Mouse (Mus musculus): Measurements from ENCODE around the gene Espn. TPM values are rescaled to one million over a fixed set of nuclear protein-coding genes. Genes with fewer than 3 reads are reported as not detected.

The Espn gene
- polyA plus RNA-seq, 1 experiment from 2014 or later: not detected

- H3K4me3 ChIP-seq (ENCODE audit: low read depth, low read length): no peak overlapping the region; the same call in 1 of the 2 replicates
These were observed 32.5 kb downstream of the Espn start for GRCm38 (mm10) chr4:152119396-152120292.

GRCm38 (mm10) chr4:152117538-152117937 lies 34.6 kb downstream of the Espn start:
- Histone ChIP-seq H3K4me2 (ENCODE audit: low read length) (no peak overlapping the region), H3K27me3 (replicated peaks; ENCODE audit: control insufficient read depth, insufficient read depth, low read length) (peaks cover 74% of the 10 kb centered on the region), H3K9ac (ENCODE audit: low read length) (no peak overlapping the region), H3K36me3 (ENCODE audit: control insufficient read depth, insufficient read depth, low read length) (peaks cover 13% of the 10 kb centered on the region; the same call in 1 of the 2 replicates), H3K4me3 (ENCODE audit: low read depth, low read length) (no peak overlapping the region), H3K4me1 (ENCODE audit: control insufficient read depth, insufficient read depth, low read length) (no peaks in the 10 kb centered on the region; the same call in 1 of the 2 replicates), H3K27ac (ENCODE audit: low read depth, low read length) (no peak overlapping the region), H3K9me3 (replicated peaks; ENCODE audit: control insufficient read depth, low read length) (no peaks in the 10 kb centered on the region)
- ATAC-seq (no peak), DNase-seq (ENCODE audit: low spot score) (no peak)
- 73% methylated on average over 9 of the region's 9 CpGs for WGBS

More at GRCm38 (mm10) chr4:152119396-152120292, 32.5 kb downstream of the Espn start:
- 2% methylated on average over 39 of the region's 39 CpGs for WGBS
- DNase-seq (ENCODE audit: low spot score) (peak; percentile 52), ATAC-seq (no peak)
- no peak overlapping the region for H3K27ac ChIP-seq (ENCODE audit: low read depth, low read length)
- H3K36me3 ChIP-seq (ENCODE audit: control insufficient read depth, insufficient read depth, low read length): 0 out of 2 replicates have a peak, but pooled peaks cover 3% of the 10 kb centered on the region
- peak overlapping the region; percentile 21; the same call in 1 of the 2 replicates for H3K9ac ChIP-seq (ENCODE audit: low read length)
- no peaks in the 10 kb centered on the region; the same call in 1 of the 2 replicates for H3K4me1 ChIP-seq (ENCODE audit: control insufficient read depth, insufficient read depth, low read length)
- peaks cover 95% of the 10 kb centered on the region for H3K27me3 ChIP-seq (replicated peaks; ENCODE audit: control insufficient read depth, insufficient read depth, low read length)
- H3K9me3 ChIP-seq (replicated peaks; ENCODE audit: control insufficient read depth, low read length): no peaks in the 10 kb centered on the region
- no peak overlapping the region for H3K4me2 ChIP-seq (ENCODE audit: low read length)

GRCm38 (mm10) chr4:152115921-152116612 lies 36.1 kb downstream of the Espn start, which contains the start of gene Tnfrsf25:
Gene Tnfrsf25, plus strand, starts transcription at chr4:152115934.
- Histone ChIP-seq H3K4me2 (ENCODE audit: low read length) (no peak within 1 kb of the TSS), H3K4me3 (ENCODE audit: low read depth, low read length) (no peak within 1 kb of the TSS), H3K27me3 (replicated peaks; ENCODE audit: control insufficient read depth, insufficient read depth, low read length) (peaks cover 61% of the 10 kb centered on the region), H3K27ac (ENCODE audit: low read depth, low read length) (no peak within 1 kb of the TSS), H3K9ac (ENCODE audit: low read length) (no peak within 1 kb of the TSS), H3K9me3 (replicated peaks; ENCODE audit: control insufficient read depth, low read length) (no peaks in the 10 kb centered on the region), H3K4me1 (ENCODE audit: control insufficient read depth, insufficient read depth, low read length) (no peaks in the 10 kb centered on the region; the same call in 1 of the 2 replicates), H3K36me3 (ENCODE audit: control insufficient read depth, insufficient read depth, low read length) (peaks cover 18% of the 10 kb centered on the region; the same call in 1 of the 2 replicates)
- 2% methylated on average over 29 of the region's 30 CpGs for WGBS
- ATAC-seq (no peak), DNase-seq (ENCODE audit: low spot score) (no peak)

- H3K36me3 ChIP-seq (ENCODE audit: control insufficient read depth, insufficient read depth, low read length): peaks cover 27% of the 10 kb centered on the region; the same call in 1 of the 2 replicates
- WGBS: 63% methylated on average over 16 of the region's 16 CpGs
- DNase-seq (ENCODE audit: low spot score) (no peak), ATAC-seq (no peak)
- H3K9me3 ChIP-seq (replicated peaks; ENCODE audit: control insufficient read depth, low read length): no peaks in the 10 kb centered on the region
- no peak overlapping the region for H3K9ac ChIP-seq (ENCODE audit: low read length)
- no peak overlapping the region for H3K4me3 ChIP-seq (ENCODE audit: low read depth, low read length)
- H3K27ac ChIP-seq (ENCODE audit: low read depth, low read length): no peak overlapping the region
- peaks cover 41% of the 10 kb centered on the region for H3K27me3 ChIP-seq (replicated peaks; ENCODE audit: control insufficient read depth, insufficient read depth, low read length)
- H3K4me2 ChIP-seq (ENCODE audit: low read length): no peak overlapping the region
- no peaks in the 10 kb centered on the region for H3K4me1 ChIP-seq (ENCODE audit: control insufficient read depth, insufficient read depth, low read length)
These were observed 38.1 kb downstream of the Espn start for GRCm38 (mm10) chr4:152114080-152114479.

DNA sequence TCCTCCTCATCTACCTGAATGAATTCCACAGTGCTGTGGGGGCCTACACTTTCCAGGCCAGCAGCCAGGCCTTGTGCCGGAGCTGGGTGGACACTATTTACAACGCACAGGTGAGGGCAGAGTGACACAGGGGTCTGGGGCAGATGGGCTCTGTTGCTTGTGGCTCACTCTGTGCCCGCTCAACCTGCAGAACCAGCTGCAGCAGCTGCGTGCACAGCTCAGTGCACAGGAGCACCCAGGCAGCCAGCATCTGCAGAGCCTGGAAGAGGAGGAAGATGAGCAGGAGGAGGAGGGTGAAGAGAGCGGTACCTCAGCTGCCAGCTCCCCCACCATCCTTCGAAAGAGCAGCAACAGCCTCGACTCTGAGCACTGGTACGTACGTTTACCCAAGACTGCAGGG lies 39.8 kb downstream of the Espn start:
- ATAC-seq: no peak

GRCm38 (mm10) chr4:152110689-152111088 lies 41.5 kb downstream of the Espn start:
- Histone ChIP-seq H3K27ac (ENCODE audit: low read depth, low read length) (no peak overlapping the region), H3K9me3 (replicated peaks; ENCODE audit: control insufficient read depth, low read length) (no peaks in the 10 kb centered on the region), H3K4me3 (ENCODE audit: low read depth, low read length) (no peak overlapping the region), H3K4me1 (ENCODE audit: control insufficient read depth, insufficient read depth, low read length) (peaks cover 13% of the 10 kb centered on the region), H3K36me3 (ENCODE audit: control insufficient read depth, insufficient read depth, low read length) (peaks cover 37% of the 10 kb centered on the region; the same call in 1 of the 2 replicates), H3K27me3 (replicated peaks; ENCODE audit: control insufficient read depth, insufficient read depth, low read length) (peaks cover 11% of the 10 kb centered on the region), H3K4me2 (ENCODE audit: low read length) (no peak overlapping the region), H3K9ac (ENCODE audit: low read length) (no peak overlapping the region)
- DNase-seq (ENCODE audit: low spot score) (no peak), ATAC-seq (no peak)
- WGBS: 83% methylated on average over 4 of the region's 4 CpGs

More for the DNA sequence above, 39.8 kb downstream of the Espn start:
- H3K9ac ChIP-seq (ENCODE audit: low read length): no peak overlapping the region
- peaks cover 24% of the 10 kb centered on the region for H3K27me3 ChIP-seq (replicated peaks; ENCODE audit: control insufficient read depth, insufficient read depth, low read length)
- WGBS: 84% methylated on average over 9 of the region's 9 CpGs
- no peaks in the 10 kb centered on the region for H3K9me3 ChIP-seq (replicated peaks; ENCODE audit: control insufficient read depth, low read length)
- peaks cover 33% of the 10 kb centered on the region; the same call in 1 of the 2 replicates for H3K36me3 ChIP-seq (ENCODE audit: control insufficient read depth, insufficient read depth, low read length)
- H3K4me3 ChIP-seq (ENCODE audit: low read depth, low read length): no peak overlapping the region
- no peak overlapping the region for H3K4me2 ChIP-seq (ENCODE audit: low read length)
- peaks cover 13% of the 10 kb centered on the region for H3K4me1 ChIP-seq (ENCODE audit: control insufficient read depth, insufficient read depth, low read length)
- H3K27ac ChIP-seq (ENCODE audit: low read depth, low read length): no peak overlapping the region
- no peak for DNase-seq (ENCODE audit: low spot score)

- peaks cover 13% of the 10 kb centered on the region for H3K4me1 ChIP-seq (ENCODE audit: control insufficient read depth, insufficient read depth, low read length)
- 90% methylated on average over 3 of the region's 3 CpGs for WGBS
These were observed 42.7 kb downstream of the Espn start for GRCm38 (mm10) chr4:152109509-152109908.

GRCm38 (mm10) chr4:152108673-152109072 lies 43.5 kb downstream of the Espn start:
- WGBS: 88% methylated on average over 5 of the region's 5 CpGs
- DNase-seq (ENCODE audit: low spot score) (no peak), ATAC-seq (no peak)
- H3K36me3 ChIP-seq (ENCODE audit: control insufficient read depth, insufficient read depth, low read length): peaks cover 27% of the 10 kb centered on the region; the same call in 1 of the 2 replicates
- H3K4me2 ChIP-seq (ENCODE audit: low read length): peak overlapping the region; percentile 74
- peaks cover 13% of the 10 kb centered on the region for H3K4me1 ChIP-seq (ENCODE audit: control insufficient read depth, insufficient read depth, low read length)
- H3K27me3 ChIP-seq (replicated peaks; ENCODE audit: control insufficient read depth, insufficient read depth, low read length): 0 out of 2 replicates have a peak, but pooled peaks cover 3% of the 10 kb centered on the region
- H3K9me3 ChIP-seq (replicated peaks; ENCODE audit: control insufficient read depth, low read length): no peaks in the 10 kb centered on the region
- H3K27ac ChIP-seq (ENCODE audit: low read depth, low read length): no peak overlapping the region
- peak overlapping the region; percentile 41; the same call in 1 of the 2 replicates for H3K9ac ChIP-seq (ENCODE audit: low read length)
- H3K4me3 ChIP-seq (ENCODE audit: low read depth, low read length): no peak overlapping the region

More at GRCm38 (mm10) chr4:152109509-152109908, 42.7 kb downstream of the Espn start:
- Histone ChIP-seq H3K4me2 (ENCODE audit: low read length) (no peak overlapping the region), H3K27me3 (replicated peaks; ENCODE audit: control insufficient read depth, insufficient read depth, low read length) (0 out of 2 replicates have a peak, but pooled peaks cover 3% of the 10 kb centered on the region), H3K27ac (ENCODE audit: low read depth, low read length) (no peak overlapping the region), H3K9ac (ENCODE audit: low read length) (no peak overlapping the region), H3K4me3 (ENCODE audit: low read depth, low read length) (no peak overlapping the region), H3K36me3 (ENCODE audit: control insufficient read depth, insufficient read depth, low read length) (peaks cover 32% of the 10 kb centered on the region; the same call in 1 of the 2 replicates), H3K9me3 (replicated peaks; ENCODE audit: control insufficient read depth, low read length) (no peaks in the 10 kb centered on the region)
- no peak for ATAC-seq
- DNase-seq (ENCODE audit: low spot score): no peak

All from forebrain, embryonic 14.5 days (tissue).